Mouse (Mus musculus): Measurements from ENCODE around the gene Trank1.

- no peak for TF ChIP-seq TCF12 (IDR thresholded peaks at IDR 0.05; ENCODE audit: insufficient read depth, poor library complexity, severe bottlenecking)
- TF ChIP-seq REST (IDR thresholded peaks at IDR 0.05; ENCODE audit: insufficient read depth, insufficient read length): no peak
- no peak for TF ChIP-seq E2F4 (IDR thresholded peaks at IDR 0.05; ENCODE audit: insufficient read depth)
- TF ChIP-seq SRF (IDR thresholded peaks at IDR 0.05; ENCODE audit: control insufficient read depth, insufficient read length, low read depth): no peak
Measured at GRCm38 (mm10) chr9:111421862-111422261, 110.3 kb downstream of the Trank1 start.
